Mouse (Mus musculus): ENCODE data around the gene Rorc.

GRCm38 (mm10) chr3:94404366-94405054, 31.9 kb downstream of the Rorc start:
- TF ChIP-seq CTCF (IDR thresholded peaks at IDR 0.05; ENCODE audit: borderline replicate concordance, insufficient read depth, low read length) (no peak), POLR2A (IDR thresholded peaks at IDR 0.05; ENCODE audit: low read depth, low read length) (no peak)
